Mouse (Mus musculus) hindbrain, embryonic 14.5 days (tissue): ENCODE measurements around the gene Gm9767. TPM values are rescaled to one million over a fixed set of nuclear protein-coding genes. Genes with fewer than 3 reads are reported as not detected.
A peak's percentile ranks its signal among the peaks of the same experiment; 100 is the strongest.

ENCODE experiments used
- ATAC-seq: fragments of 200-750 bp; cut with Nextera tagmentation; 2 replicates; pipeline ENCODE4 v1.8.0; 2017; ENCODE audit warnings: moderate number of reproducible peaks, mild to moderate bottlenecking, moderate TSS enrichment, moderate library complexity; ENCODE audit not compliant: low FRiP score
- DNase-seq: peaks from one replicate; pipeline ENCODE4 v3.0.0-alpha.2; 2015; ENCODE audit warnings: low spot score
- H3K27ac ChIP-seq: fragments of 300-500 bp; sonication (generic); 2 replicates; pipeline ENCODE4 v1.5.1; 2014; ENCODE audit warnings: mild to moderate bottlenecking, moderate library complexity
- H3K27me3 ChIP-seq: fragments of 300-500 bp; sonication (generic); 2 replicates; pipeline ENCODE4 v1.6.1; 2014; ENCODE audit warnings: mild to moderate bottlenecking, low read length, mixed read lengths; ENCODE audit not compliant: control insufficient read depth, insufficient read depth
- H3K36me3 ChIP-seq: fragments of 300-500 bp; sonication (generic); replicated peaks from 2 replicates; pipeline ENCODE4 v1.6.1; 2014; ENCODE audit not compliant: control insufficient read depth, insufficient read depth
- H3K4me1 ChIP-seq: fragments of 300-500 bp; sonication (generic); replicated peaks from 2 replicates; pipeline ENCODE4 v1.6.1; 2014; ENCODE audit warnings: antibody characterized with exemption, low read length, mixed read lengths; ENCODE audit not compliant: control insufficient read depth, insufficient read depth
- H3K4me2 ChIP-seq: fragments of 300-500 bp; sonication (generic); replicated peaks from 2 replicates; pipeline ENCODE4 v1.6.1; 2014; ENCODE audit warnings: mild to moderate bottlenecking, moderate library complexity
- H3K4me3 ChIP-seq: fragments of 300-500 bp; sonication (generic); replicated peaks from 2 replicates; pipeline ENCODE4 v1.5.1; 2014; ENCODE audit warnings: mild to moderate bottlenecking, low read length
- H3K9ac ChIP-seq: fragments of 300-500 bp; sonication (generic); 2 replicates; pipeline ENCODE4 v1.6.1; 2014
- H3K9me3 ChIP-seq: fragments of 300-500 bp; sonication (generic); 2 replicates; pipeline ENCODE4 v1.6.1; 2016; ENCODE audit warnings: low read length; ENCODE audit not compliant: control insufficient read depth
- WGBS: fragments of 180-500 bp; shearing (Covaris S2); extraction: QIAGEN DNeasy Blood & Tissue Kit; methylation state at CpG from one replicate; pipeline ENCODE4 v1.1.7; 2014; 5-methylcytosine and 5-hydroxymethylcytosine counted together
- polyA plus RNA-seq: library from polyadenylated mRNA; unstranded; fragments of >200 nt; fragmentation: Nextera tagmentation; extraction: Ambion mirVana; gene quantifications from 2 replicates; pipeline ENCODE4 v1.2.1, GENCODE M21; 2014

The Gm9767 gene
- 0.77 and 0.86 TPM in 2 replicates for polyA plus RNA-seq

DNA sequence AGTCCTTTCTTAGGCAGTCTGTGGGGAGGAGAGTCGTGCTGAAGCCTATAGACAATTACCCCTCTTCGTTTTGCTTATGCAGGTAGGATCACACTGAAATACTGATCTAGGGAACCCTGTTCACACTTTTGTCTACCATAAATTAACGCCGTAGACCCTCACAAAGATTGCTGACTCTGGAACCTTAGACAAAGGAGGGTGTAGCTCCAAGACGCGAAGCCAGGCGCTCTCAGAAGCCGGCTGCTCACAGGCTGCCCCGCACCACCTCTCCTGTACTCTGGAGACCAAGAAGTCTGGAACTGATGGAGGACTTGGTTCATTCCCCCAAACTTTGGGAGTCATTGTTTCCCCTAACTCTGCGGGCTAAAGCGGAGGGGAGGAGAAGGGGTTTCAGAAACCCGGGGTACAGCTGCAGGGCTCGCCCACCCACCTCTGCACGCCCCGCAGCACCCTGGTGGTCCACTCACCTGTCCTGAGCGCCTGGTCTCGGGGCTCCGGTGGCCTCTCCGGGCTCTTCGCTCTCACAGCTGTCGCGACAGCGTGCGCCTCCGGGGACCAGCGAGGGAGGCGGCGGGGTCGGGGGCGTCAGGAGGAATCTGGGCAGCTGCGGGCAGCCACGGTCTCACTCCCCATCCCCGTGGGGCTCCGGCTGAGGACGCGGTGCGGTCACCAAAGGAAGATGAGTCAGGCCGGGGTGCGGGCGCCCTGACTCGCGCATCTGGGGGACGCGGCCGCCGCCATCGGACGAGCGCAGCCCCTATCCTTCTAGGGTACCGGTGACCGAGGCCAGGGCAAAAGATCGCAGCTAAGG is at the start of gene Gm9767:
Gene Gm9767 (plus strand): TSS at position 585 of the 811 bp plus-strand sequence.
- DNase-seq (peak; percentile 54), ATAC-seq (peak; percentile 68)
- Histone ChIP-seq H3K27me3 (no peaks in the 10 kb centered on the region), H3K4me1 (peaks cover 17% of the 10 kb centered on the region; the same call in 1 of the 2 replicates), H3K4me2 (peak within 1 kb of the TSS; percentile 63), H3K4me3 (peak within 1 kb of the TSS; percentile 94), H3K9ac (peak within 1 kb of the TSS; percentile 96), H3K9me3 (no peaks in the 10 kb centered on the region), H3K36me3 (no peaks in the 10 kb centered on the region), H3K27ac (peak within 1 kb of the TSS; percentile 84)
- under 1% methylated on average over 45 of the region's 52 CpGs for WGBS

DNA sequence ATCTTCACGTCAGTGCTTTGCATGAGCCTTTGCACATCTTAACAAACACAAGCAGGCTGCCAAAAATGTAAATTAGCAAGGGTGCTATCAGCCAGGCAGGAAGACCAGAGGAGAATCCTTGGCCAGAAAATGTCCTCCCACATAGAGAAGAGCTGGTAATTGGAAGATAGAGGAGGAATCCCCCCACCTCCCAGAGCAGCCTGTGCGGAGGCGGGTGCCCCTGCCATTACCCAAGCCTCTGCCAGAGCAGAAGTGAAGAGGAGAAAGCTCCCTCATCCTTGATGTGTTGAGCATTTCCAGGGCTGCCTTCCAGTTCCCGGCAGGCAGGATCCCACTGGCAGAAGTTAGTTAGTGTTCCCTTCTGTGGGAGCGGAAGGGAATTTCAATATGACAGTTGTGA is 43.1 kb upstream of the Gm9767 start:
- DNase-seq: no peak
- WGBS: 82% methylated on average over 5 of the region's 5 CpGs
- ATAC-seq: no peak

GRCm38 (mm10) chr10:26051177-26051576 is 26.9 kb upstream of the Gm9767 start:
- no peak overlapping the region for H3K4me3 ChIP-seq
- WGBS: 90% methylated on average over 2 of the region's 2 CpGs
- no peak overlapping the region for H3K27ac ChIP-seq
- no peak overlapping the region for H3K4me2 ChIP-seq
- no peaks in the 10 kb centered on the region for H3K36me3 ChIP-seq
- H3K9me3 ChIP-seq: no peaks in the 10 kb centered on the region
- no peak overlapping the region for H3K9ac ChIP-seq
- DNase-seq (no peak), ATAC-seq (no peak)
- no peaks in the 10 kb centered on the region for H3K27me3 ChIP-seq
- no peaks in the 10 kb centered on the region for H3K4me1 ChIP-seq

More for the DNA sequence above, 43.1 kb upstream of the Gm9767 start:
- Histone ChIP-seq H3K4me3 (no peak overlapping the region), H3K36me3 (no peaks in the 10 kb centered on the region), H3K27ac (no peak overlapping the region), H3K27me3 (no peaks in the 10 kb centered on the region), H3K9me3 (no peaks in the 10 kb centered on the region), H3K4me2 (no peak overlapping the region), H3K4me1 (no peaks in the 10 kb centered on the region), H3K9ac (no peak overlapping the region)

GRCm38 (mm10) chr10:26059662-26060307 is 18.3 kb upstream of the Gm9767 start:
- WGBS: 89% methylated on average over 3 of the region's 3 CpGs
- H3K9ac ChIP-seq: no peak overlapping the region
- no peak overlapping the region for H3K27ac ChIP-seq
- no peaks in the 10 kb centered on the region for H3K27me3 ChIP-seq
- H3K4me3 ChIP-seq: no peak overlapping the region
- no peaks in the 10 kb centered on the region for H3K4me1 ChIP-seq
- ATAC-seq (no peak), DNase-seq (no peak)
- no peaks in the 10 kb centered on the region for H3K9me3 ChIP-seq
- H3K36me3 ChIP-seq: no peaks in the 10 kb centered on the region
- H3K4me2 ChIP-seq: no peak overlapping the region

DNA sequence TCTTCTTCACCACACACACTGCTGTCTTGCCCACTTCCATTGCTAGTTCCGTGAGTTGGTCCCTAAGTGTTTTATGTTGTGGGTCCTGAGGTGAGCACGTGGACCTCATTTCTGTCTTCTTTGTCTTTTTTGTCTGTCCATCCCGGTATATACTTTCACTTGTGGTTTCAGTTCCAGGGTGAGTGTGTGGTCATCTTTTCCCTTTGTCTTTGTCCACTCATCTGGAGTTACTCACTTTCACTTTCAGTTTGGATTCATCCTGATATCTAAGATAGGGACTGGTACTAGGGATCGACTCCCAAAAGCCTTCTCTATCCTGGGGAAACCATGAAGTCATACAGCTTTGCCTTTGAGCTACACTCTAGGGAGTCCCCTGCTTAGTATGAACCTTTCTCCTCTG is 15.0 kb upstream of the Gm9767 start:
- WGBS: 95% methylated on average over 4 of the region's 4 CpGs
- H3K4me2 ChIP-seq: no peak overlapping the region
- H3K9ac ChIP-seq: no peak overlapping the region
- ATAC-seq: no peak
- no peak overlapping the region for H3K27ac ChIP-seq
- no peaks in the 10 kb centered on the region for H3K4me1 ChIP-seq
- DNase-seq: no peak
- H3K36me3 ChIP-seq: peaks cover 2% of the 10 kb centered on the region; the same call in 1 of the 2 replicates
- no peaks in the 10 kb centered on the region for H3K9me3 ChIP-seq
- no peaks in the 10 kb centered on the region for H3K27me3 ChIP-seq
- H3K4me3 ChIP-seq: no peak overlapping the region

DNA sequence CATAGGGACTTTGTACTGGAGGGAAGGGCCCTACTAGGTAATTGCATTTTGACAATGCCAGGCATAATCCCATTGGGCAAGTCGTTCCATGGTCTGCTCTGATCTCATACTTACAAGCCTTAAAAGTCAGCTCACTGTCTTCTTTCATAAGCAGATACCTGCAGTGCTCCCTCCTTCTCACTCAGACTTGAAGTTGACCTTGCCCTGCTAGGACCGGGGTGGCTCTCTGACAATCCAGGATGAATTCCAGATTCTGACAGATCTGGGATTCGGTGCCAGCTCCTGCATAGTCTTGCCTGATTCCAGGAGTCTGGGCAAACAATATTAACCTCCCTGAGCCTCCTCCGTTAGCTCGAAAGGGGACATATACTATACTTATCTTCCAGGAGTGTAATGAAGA is 6.1 kb upstream of the Gm9767 start:
- no peak for DNase-seq
- no peak overlapping the region for H3K9ac ChIP-seq

DNA sequence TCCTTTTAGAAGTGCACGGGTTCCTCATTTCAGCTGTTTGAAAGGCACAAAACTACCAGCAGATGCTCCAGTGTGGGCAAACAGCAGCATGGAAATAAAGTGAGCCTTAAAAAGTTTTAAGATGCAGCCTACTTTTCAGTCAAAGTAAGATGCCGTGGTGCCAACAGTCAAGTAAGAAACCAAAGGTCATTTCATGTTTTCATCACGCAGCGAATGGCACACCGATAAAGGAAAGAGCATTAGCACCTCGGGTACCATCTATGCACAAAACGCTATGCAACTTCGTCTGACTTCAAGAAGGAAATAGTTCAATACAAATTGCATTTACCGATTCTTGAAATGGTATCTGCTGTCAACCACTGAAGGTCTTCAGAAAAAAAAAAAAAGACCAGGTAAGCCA is 1.1 kb upstream of the Gm9767 start:
- H3K4me3 ChIP-seq: peak overlapping the region; percentile 94
- ATAC-seq: no peak
- H3K27ac ChIP-seq: peak overlapping the region; percentile 84
- 79% methylated on average over 9 of the region's 9 CpGs for WGBS
- peak overlapping the region; percentile 63 for H3K4me2 ChIP-seq
- DNase-seq: no peak
- no peaks in the 10 kb centered on the region for H3K36me3 ChIP-seq
- no peaks in the 10 kb centered on the region for H3K9me3 ChIP-seq
- H3K27me3 ChIP-seq: no peaks in the 10 kb centered on the region
- H3K4me1 ChIP-seq: peaks cover 17% of the 10 kb centered on the region; the same call in 1 of the 2 replicates
- H3K9ac ChIP-seq: peak overlapping the region; percentile 96

More for the DNA sequence above, 6.1 kb upstream of the Gm9767 start:
- H3K27ac ChIP-seq: no peak overlapping the region
- no peaks in the 10 kb centered on the region for H3K9me3 ChIP-seq
- no peak overlapping the region for H3K4me2 ChIP-seq
- no peak overlapping the region for H3K4me3 ChIP-seq
- H3K4me1 ChIP-seq: peaks cover 20% of the 10 kb centered on the region; the same call in 1 of the 2 replicates
- no peaks in the 10 kb centered on the region for H3K27me3 ChIP-seq
- peaks cover 8% of the 10 kb centered on the region; the same call in 1 of the 2 replicates for H3K36me3 ChIP-seq
- WGBS: 87% methylated on average over 5 of the region's 5 CpGs
- no peak for ATAC-seq

- Histone ChIP-seq H3K27me3 (no peaks in the 10 kb centered on the region), H3K36me3 (no peaks in the 10 kb centered on the region), H3K9ac (peak within 1 kb of the TSS; percentile 96), H3K9me3 (no peaks in the 10 kb centered on the region), H3K4me3 (peak within 1 kb of the TSS; percentile 94), H3K4me1 (peaks cover 17% of the 10 kb centered on the region; the same call in 1 of the 2 replicates), H3K4me2 (peak within 1 kb of the TSS; percentile 63), H3K27ac (peak within 1 kb of the TSS; percentile 84)
- DNase-seq (peak; percentile 90), ATAC-seq (peak; percentile 93)
- WGBS: under 1% methylated on average over 45 of the region's 46 CpGs
These were observed 577 bp downstream of the Gm9767 start, which contains the start of gene Tmem200a for GRCm38 (mm10) chr10:26078521-26079142. Gene Tmem200a, minus strand, starts transcription at chr10:26079052.

DNA sequence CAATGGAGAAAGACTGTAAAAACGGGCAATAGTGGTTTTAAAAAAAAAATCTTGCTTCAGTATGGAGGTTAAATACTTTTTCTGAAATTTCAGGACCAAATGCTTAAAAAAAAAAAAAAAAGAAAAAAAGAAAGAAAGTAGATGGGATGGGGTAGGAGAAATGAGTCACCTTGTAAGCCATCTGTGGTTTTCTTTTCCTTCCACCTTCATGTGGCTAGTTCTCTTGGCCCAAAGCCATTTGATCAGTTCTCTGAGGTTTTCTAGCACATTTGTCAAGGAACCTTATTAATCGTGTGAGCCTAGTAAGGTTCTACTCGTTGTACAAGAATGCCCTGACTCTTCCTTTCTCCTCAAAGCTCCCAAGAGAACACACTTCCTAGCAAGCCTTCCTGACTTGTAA is 1.6 kb downstream of the Gm9767 start:
- DNase-seq: no peak
- Histone ChIP-seq H3K4me2 (no peak overlapping the region), H3K9ac (no peak overlapping the region), H3K27ac (no peak overlapping the region), H3K4me1 (peaks cover 17% of the 10 kb centered on the region; the same call in 1 of the 2 replicates), H3K4me3 (no peak overlapping the region), H3K27me3 (no peaks in the 10 kb centered on the region), H3K36me3 (no peaks in the 10 kb centered on the region), H3K9me3 (no peaks in the 10 kb centered on the region)
- WGBS: 79% methylated on average over 3 of the region's 3 CpGs
- ATAC-seq: no peak
